Mouse (Mus musculus): ENCODE data around the gene Ddc. TPM values are rescaled to one million over a fixed set of nuclear protein-coding genes. Genes with fewer than 3 reads are reported as not detected.

Gene Ddc
- polyA plus RNA-seq, 1 experiment from 2014 or later: 6.0 TPM

DNA sequence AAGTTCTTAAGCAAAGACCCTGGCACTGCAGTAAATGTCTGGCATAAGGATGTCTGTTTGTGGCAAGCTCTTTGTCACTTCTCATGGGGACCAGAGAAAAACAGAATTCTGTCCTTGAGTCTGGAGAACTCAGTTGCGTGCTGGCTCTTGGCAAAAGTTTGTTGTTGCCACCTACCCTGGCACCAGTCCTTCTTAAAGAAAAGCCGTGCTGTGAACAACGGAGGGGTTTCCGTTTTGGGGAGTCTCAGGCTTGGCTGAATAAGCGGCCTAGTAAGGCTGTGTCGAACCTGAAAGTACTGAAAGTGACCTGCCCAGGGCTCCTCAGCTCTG lies 65.2 kb downstream of the Ddc start:
- 29% methylated on average over 6 of the region's 6 CpGs for WGBS
- H3K27ac ChIP-seq: peak overlapping the region; percentile 81
- no peaks in the 10 kb centered on the region for H3K9me3 ChIP-seq
- H3K4me1 ChIP-seq: peaks cover 83% of the 10 kb centered on the region
- DNase-seq (ENCODE audit: extremely low spot score, low spot score): no peak
- peaks cover 57% of the 10 kb centered on the region for H3K27me3 ChIP-seq (ENCODE audit: poor library complexity, severe bottlenecking)
- no peaks in the 10 kb centered on the region for H3K36me3 ChIP-seq (replicated peaks)
- no peak overlapping the region for H3K4me3 ChIP-seq

DNA sequence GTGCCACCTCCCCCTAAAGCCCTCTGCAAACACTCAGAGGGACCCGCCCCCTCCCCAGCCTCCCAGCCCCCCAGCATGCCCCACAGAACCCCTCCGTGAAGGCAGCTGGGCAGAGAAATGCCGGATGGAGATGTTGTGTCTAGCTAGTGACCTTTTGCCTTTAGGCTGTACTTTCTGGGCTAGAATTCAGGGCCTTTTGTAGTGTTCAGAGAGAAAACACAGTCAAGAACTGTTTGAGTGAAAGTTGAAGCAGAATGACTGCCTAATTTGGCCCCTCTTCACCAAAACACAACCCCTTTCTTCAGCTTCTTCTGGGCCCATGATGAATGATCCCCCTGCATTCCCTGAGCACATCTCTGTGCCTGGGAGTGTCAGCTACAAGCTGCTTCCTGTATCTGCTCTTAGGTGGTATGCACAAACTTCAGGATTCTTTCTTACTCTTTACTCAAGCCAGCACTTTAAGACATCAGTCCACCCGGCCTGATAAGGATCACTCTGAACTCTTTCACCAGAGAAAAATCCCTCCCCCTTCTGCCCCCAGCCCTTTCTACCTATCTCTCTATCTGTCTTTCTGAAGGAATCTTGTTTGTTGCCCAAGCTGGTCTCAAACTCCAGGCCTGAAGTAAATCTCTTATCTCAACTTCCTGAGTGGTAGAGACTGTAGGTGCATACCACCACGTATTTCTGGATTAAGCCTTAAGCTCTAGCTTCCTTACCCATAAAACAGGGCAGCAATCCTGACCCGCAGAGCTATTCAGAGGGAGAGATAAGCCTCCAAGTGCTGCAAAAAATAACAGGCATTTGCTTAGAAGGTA lies 65.8 kb downstream of the Ddc start:
- Histone ChIP-seq H3K4me1 (peaks cover 84% of the 10 kb centered on the region), H3K27ac (peak overlapping the region; percentile 81), H3K27me3 (ENCODE audit: poor library complexity, severe bottlenecking) (peaks cover 57% of the 10 kb centered on the region), H3K4me3 (no peak overlapping the region), H3K9me3 (no peaks in the 10 kb centered on the region), H3K36me3 (replicated peaks) (no peaks in the 10 kb centered on the region)
- DNase-seq (ENCODE audit: extremely low spot score, low spot score): no peak
- WGBS: 3% methylated on average over 6 of the region's 6 CpGs

DNA sequence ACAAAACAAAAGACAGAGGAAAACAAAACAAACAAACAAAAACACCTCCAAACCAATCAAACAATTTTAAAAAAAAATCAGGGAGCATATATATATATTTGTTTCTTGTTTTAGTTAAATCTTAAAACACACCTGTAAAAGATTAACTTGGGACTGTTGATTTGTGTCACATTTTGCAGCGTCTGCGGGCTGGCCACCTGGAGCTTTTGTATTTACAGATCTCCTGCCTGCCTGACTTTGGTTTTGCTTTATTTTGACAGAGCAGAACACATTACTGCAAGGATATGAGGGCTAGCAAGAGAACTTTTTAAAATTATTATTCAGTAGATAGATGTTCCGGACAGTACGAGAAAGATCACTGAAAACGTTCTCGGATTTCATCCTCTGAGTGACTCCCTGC lies 66.4 kb downstream of the Ddc start:
- H3K27ac ChIP-seq: peak overlapping the region; percentile 81
- no peak for DNase-seq (ENCODE audit: extremely low spot score, low spot score)
- H3K9me3 ChIP-seq: no peaks in the 10 kb centered on the region
- H3K4me3 ChIP-seq: no peak overlapping the region
- H3K36me3 ChIP-seq (replicated peaks): no peaks in the 10 kb centered on the region
- peaks cover 81% of the 10 kb centered on the region for H3K4me1 ChIP-seq
- H3K27me3 ChIP-seq (ENCODE audit: poor library complexity, severe bottlenecking): peaks cover 57% of the 10 kb centered on the region
- 7% methylated on average over 6 of the region's 6 CpGs for WGBS

DNA sequence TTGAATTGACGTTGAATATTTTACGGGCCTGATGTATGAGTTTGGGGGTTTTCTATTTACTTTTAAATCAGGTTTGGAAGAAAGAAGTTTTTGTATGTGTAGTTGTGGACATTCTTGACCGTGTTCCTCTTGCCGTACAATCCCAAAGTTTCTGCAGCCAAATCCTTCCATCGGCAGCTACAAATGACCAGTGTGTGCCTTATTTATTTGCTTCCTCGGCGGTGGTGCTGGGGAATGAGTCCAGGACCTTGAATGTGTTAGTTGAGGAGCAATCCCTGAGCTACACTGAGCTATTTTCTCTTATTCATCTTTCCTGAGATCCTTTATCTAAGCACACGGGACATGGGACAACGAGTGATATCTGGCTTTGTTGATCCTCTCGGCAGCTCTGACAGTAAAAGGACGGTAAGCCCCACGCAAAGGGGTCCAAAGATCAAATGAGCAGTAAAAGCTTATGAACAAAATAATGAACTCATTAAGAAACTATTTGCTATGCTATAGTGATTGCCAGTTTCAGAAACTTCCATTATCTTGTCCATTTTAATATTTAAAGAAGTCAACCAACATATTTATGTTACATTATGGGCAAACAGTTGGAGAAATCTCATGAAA lies 67.0 kb downstream of the Ddc start:
- H3K36me3 ChIP-seq (replicated peaks): no peaks in the 10 kb centered on the region
- peaks cover 79% of the 10 kb centered on the region for H3K4me1 ChIP-seq
- no peak overlapping the region for H3K4me3 ChIP-seq
- peak overlapping the region; percentile 84 for H3K27ac ChIP-seq
- 41% methylated on average over 12 of the region's 12 CpGs for WGBS
- peaks cover 57% of the 10 kb centered on the region for H3K27me3 ChIP-seq (ENCODE audit: poor library complexity, severe bottlenecking)
- no peak for DNase-seq (ENCODE audit: extremely low spot score, low spot score)
- H3K9me3 ChIP-seq: no peaks in the 10 kb centered on the region

DNA sequence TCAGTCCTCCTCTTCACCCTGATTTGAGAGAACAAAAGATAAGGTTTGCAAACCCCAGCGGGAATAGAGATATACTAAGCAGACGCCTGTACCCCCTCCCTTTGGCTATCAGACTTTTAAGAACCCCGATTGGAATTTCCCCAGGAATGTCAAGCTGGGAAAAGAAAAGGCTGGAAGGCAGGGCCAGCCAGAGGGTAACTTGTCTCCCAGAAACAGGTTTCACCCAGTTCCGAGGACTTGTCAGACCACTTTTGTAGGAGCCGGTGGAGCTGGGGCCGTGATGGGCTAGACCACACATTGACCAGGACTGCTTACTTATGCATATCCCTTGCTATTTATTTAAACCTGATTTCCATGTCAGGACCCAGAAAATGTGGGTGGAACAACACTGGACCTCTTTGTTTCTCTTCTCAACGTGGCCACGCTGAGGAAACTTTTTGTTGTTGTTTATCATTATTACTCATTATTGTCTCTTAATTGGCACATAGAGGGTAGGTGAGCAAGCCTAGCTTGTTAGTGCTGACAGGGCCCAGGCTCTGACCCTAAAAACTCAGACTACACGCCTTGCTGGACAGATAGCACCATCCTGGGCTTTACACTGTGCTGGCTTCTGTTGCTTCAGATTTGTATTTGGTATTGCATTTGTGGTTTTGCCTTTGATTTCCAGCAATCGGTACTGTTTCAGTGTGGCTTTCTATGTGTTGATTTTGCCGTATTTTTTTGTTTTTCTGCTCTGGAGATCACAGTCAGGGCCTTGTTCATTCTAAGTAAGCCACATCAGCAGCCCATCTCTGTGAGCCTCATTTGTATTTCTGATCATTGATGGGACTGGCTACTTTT lies 68.6 kb downstream of the Ddc start:
- H3K9me3 ChIP-seq: no peaks in the 10 kb centered on the region
- peak; percentile 49 for DNase-seq (ENCODE audit: extremely low spot score, low spot score)
- peaks cover 57% of the 10 kb centered on the region for H3K27me3 ChIP-seq (ENCODE audit: poor library complexity, severe bottlenecking)
- WGBS: 16% methylated on average over 11 of the region's 11 CpGs
- peak overlapping the region; percentile 84 for H3K27ac ChIP-seq
- no peak overlapping the region for H3K4me3 ChIP-seq
- peaks cover 86% of the 10 kb centered on the region for H3K4me1 ChIP-seq
- no peaks in the 10 kb centered on the region for H3K36me3 ChIP-seq (replicated peaks)

DNA sequence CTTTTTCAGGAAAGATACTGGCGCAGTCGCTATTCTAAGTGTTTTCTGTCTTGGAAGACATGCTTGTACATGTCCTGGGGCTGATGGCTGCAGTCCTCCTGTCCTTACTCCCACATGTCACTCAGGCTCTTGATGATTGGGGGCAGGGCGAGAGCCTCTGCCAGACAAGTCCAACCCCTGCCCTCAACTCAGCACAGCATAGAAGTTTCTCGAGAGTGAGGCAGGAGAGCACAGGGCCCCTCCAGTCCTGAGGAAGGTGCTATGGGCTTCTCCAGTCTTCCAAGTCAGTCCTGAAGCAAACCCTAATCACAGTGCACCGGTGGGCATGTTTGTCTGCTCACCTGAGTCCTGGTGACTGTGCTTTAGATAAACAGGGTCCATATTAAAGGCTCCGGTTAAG lies 69.2 kb downstream of the Ddc start:
- H3K27ac ChIP-seq: peak overlapping the region; percentile 84
- 16% methylated on average over 6 of the region's 6 CpGs for WGBS
- H3K4me3 ChIP-seq: 0 out of 2 replicates have a peak overlapping the region, but pooled peaks have one; percentile 14
- peaks cover 56% of the 10 kb centered on the region for H3K27me3 ChIP-seq (ENCODE audit: poor library complexity, severe bottlenecking)
- peaks cover 92% of the 10 kb centered on the region for H3K4me1 ChIP-seq
- peak; percentile 42 for DNase-seq (ENCODE audit: extremely low spot score, low spot score)
- no peaks in the 10 kb centered on the region for H3K36me3 ChIP-seq (replicated peaks)
- H3K9me3 ChIP-seq: no peaks in the 10 kb centered on the region

DNA sequence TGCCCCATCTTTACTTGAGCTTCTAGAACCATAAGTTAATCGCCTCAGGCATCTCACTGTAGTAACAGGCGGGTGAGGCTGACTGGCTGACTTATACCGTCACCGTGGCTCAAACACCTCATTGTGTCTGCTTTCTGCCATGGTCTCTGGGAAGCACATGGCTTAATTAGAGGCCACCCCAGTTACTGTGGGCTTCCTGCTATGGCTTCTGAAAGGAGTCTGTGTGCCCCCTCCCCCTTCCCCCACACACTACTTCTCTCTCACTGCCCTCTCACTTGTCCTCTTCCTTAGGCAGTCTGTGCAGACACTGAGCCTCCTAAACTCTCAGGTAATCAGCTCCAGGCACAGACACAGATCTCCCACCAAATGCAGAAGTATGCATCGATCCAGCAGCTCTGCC lies 69.7 kb downstream of the Ddc start:
- peak; percentile 67 for DNase-seq (ENCODE audit: extremely low spot score, low spot score)
- Histone ChIP-seq H3K27me3 (ENCODE audit: poor library complexity, severe bottlenecking) (peaks cover 56% of the 10 kb centered on the region), H3K9me3 (no peaks in the 10 kb centered on the region), H3K27ac (peak overlapping the region; percentile 84), H3K36me3 (replicated peaks) (no peaks in the 10 kb centered on the region), H3K4me3 (peak overlapping the region; percentile 14; the same call in 1 of the 2 replicates), H3K4me1 (peaks cover 95% of the 10 kb centered on the region)
- 14% methylated on average over 5 of the region's 5 CpGs for WGBS

DNA sequence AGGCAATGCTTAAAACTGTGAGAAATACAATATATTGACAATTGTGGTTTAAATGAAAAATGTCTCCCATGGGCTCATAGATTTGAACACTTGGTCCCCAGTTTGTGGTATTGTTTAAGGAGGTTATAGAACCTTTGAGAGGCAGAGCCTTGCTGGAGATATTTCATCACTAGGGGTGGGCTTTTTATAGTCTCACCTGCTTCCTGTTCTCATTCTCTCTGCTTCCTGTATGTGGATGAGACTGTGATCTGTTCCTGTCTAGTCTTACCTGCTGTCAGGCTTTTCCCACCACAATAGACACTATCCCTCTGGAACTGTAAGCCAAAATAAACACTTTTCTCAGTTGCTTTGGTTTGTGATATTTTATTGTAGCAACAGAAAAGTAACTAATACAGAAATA lies 71.5 kb downstream of the Ddc start:
- no peaks in the 10 kb centered on the region for H3K36me3 ChIP-seq (replicated peaks)
- H3K27ac ChIP-seq: 0 out of 2 replicates have a peak overlapping the region, but pooled peaks have one; percentile 93
- DNase-seq (ENCODE audit: extremely low spot score, low spot score): no peak
- peaks cover 95% of the 10 kb centered on the region for H3K4me1 ChIP-seq
- no peak overlapping the region for H3K4me3 ChIP-seq
- no peaks in the 10 kb centered on the region for H3K9me3 ChIP-seq
- peaks cover 44% of the 10 kb centered on the region for H3K27me3 ChIP-seq (ENCODE audit: poor library complexity, severe bottlenecking)

DNA sequence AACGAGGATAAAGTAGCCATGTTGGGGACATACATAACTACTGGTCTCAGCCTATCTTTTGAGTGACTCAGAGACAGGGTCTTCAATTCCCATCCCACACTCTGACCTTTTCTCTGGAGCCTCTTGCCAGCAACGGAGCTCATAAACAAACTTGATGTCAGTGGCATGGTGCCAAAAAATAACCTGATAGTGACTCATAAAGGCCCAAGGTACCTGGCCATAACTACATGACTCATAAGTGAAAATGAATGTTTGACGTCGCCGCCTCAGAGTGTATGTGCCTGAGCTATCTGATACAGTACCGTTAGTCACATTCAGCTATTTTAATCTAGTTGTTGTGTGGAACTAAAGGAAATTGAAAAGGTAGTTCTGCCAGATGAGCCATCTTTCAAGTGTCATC lies 72.3 kb downstream of the Ddc start:
- no peak for DNase-seq (ENCODE audit: extremely low spot score, low spot score)
- 92% methylated on average over 6 of the region's 6 CpGs for WGBS
- Histone ChIP-seq H3K36me3 (replicated peaks) (no peaks in the 10 kb centered on the region), H3K27me3 (ENCODE audit: poor library complexity, severe bottlenecking) (peaks cover 44% of the 10 kb centered on the region), H3K9me3 (no peaks in the 10 kb centered on the region), H3K27ac (peak overlapping the region; percentile 93), H3K4me1 (peaks cover 95% of the 10 kb centered on the region), H3K4me3 (no peak overlapping the region)

DNA sequence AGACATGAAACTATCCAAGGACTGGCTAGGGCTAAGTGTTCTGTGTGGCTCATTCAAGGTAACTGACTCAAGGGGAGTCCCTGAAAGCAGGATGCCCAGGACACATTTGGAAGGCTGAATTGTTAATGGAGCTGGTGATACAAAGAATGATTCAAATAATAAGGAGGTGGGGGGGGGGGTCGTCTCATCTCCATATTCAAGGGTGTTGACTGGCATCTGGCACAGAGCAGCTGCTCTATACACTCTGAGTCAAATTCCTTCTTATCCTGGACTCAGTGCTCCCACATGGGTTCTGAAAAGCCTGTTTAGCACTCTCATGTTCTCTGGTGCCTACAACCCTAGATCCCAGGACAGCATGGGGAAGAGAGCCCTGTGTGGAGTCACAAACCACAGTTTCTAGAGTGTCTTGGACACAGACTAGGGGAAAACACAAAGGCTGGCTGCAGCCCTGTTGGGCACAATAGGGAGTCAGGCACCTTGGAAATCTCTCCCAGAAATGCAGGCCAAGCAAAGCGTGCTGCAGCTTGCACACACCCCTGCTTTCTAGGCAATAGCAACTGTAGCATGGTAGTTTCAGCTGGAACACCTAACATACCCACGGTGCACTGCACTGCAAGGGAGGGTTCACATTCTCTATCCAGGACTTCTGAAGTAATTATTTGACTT lies 72.8 kb downstream of the Ddc start:
- peak; percentile 18 for DNase-seq (ENCODE audit: extremely low spot score, low spot score)
- H3K4me1 ChIP-seq: peaks cover 95% of the 10 kb centered on the region
- peak overlapping the region; percentile 93 for H3K27ac ChIP-seq
- H3K9me3 ChIP-seq: no peaks in the 10 kb centered on the region
- H3K4me3 ChIP-seq: no peak overlapping the region
- peaks cover 40% of the 10 kb centered on the region for H3K27me3 ChIP-seq (ENCODE audit: poor library complexity, severe bottlenecking)
- H3K36me3 ChIP-seq (replicated peaks): no peaks in the 10 kb centered on the region
- 50% methylated on average over 3 of the region's 3 CpGs for WGBS

DNA sequence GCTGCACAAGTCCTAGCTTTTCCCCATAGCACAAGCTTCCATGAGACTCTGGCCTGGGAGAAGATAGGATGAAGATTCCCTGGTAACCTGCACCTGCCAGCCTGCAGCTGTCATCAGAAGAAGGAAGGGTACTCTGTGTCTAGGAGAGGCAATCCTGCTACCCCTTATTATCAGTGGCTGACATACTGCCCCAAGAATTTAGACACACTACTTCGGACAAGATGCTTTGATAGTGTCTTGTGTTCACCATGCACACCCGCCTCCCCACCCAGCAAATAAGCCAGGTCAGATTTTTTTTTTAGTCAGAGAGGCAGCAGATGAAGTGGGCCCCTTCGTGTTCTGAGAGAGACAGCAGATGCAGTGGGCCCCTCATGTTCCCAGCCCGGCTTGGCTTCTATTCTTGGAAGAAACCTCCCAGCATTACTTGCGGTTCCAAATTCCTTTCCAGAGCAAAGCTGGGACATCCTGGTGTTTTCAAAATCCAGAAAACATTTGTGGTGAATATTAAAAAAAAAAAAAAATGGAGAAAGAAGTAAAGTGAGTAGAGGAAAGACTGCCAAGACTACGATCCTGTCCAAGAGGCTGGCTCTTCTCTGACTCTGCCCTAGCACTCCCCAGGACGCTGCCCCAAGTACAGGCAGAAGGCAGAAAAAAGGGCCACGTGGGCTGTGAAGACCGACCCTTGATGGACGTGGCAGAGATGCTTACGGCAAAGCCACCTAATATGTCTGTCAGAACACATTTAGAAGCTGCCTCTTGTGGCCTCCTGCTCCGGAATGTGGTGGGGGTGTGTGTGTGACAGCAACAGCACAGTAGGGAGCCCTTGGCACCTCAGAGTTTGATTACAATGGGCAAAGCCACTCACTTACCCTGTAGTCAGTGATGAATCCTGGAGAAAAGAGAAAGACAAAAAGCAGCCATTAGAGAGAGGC lies 73.7 kb downstream of the Ddc start:
- 34% methylated on average over 12 of the region's 12 CpGs for WGBS
- Histone ChIP-seq H3K4me1 (peaks cover 87% of the 10 kb centered on the region), H3K27me3 (ENCODE audit: poor library complexity, severe bottlenecking) (peaks cover 39% of the 10 kb centered on the region), H3K27ac (peak overlapping the region; percentile 93), H3K9me3 (no peaks in the 10 kb centered on the region), H3K36me3 (replicated peaks) (no peaks in the 10 kb centered on the region), H3K4me3 (no peak overlapping the region)
- DNase-seq (ENCODE audit: extremely low spot score, low spot score): peak; percentile 22
